Comparison of ENCODE assay signal across 8 mouse cellular contexts in genomic region chr5:91464876-91465508, GRCm38 (mm10). TPM values are rescaled to one million over a fixed set of nuclear protein-coding genes. Genes with fewer than 3 reads are reported as not detected.
DNase-seq lines count a peak whose midpoint lies in the region; ATAC-seq and TF ChIP-seq lines count a peak whose summit lies in the region.

No protein-coding gene starts in this region.

- 0 out of 4 replicates have a peak, but pooled peaks cover 0 to 4% of the 10 kb centered on the region in 2 experiments for H3K4me1 ChIP-seq in ES-E14 (ENCODE audit: control insufficient read depth in 2 of 2, insufficient read depth in 2 of 2, low read length in 2 of 2, poor library complexity in 1 of 2)
- no peaks in the 10 kb centered on the region for H3K4me1 ChIP-seq in hindbrain, embryonic 12.5 days
- no peaks in the 10 kb centered on the region for H3K4me1 ChIP-seq in midbrain, embryonic 15.5 days

- peak; percentile 6 to 12 for DNase-seq in cerebellum, adult 18-20 months
- no peak for DNase-seq in cerebellum, adult 9-11 months
- DNase-seq in ES-E14 (ENCODE audit: low read depth, low spot score): peak; percentile 41
- peak; percentile 72 for DNase-seq in embryo, embryonic 10.5 days (ENCODE audit: low spot score)
- peak; percentile 40 to 41 for DNase-seq in left cerebral cortex, adult 18-20 months (ENCODE audit: low spot score in 2 of 2)
- peak; percentile 29 for DNase-seq in thymus, postnatal 14 days

- no peak overlapping the region for H3K4me2 ChIP-seq in hindbrain, embryonic 12.5 days (replicated peaks)
- H3K4me2 ChIP-seq in midbrain, embryonic 15.5 days: no peak overlapping the region

- no peaks in the 10 kb centered on the region for H3K9me3 ChIP-seq in ES-E14 (ENCODE audit: control insufficient read depth, insufficient read depth, low read depth, low read length)
- no peaks in the 10 kb centered on the region for H3K9me3 ChIP-seq in hindbrain, embryonic 12.5 days (replicated peaks)
- H3K9me3 ChIP-seq in midbrain, embryonic 15.5 days: no peaks in the 10 kb centered on the region

- in situ Hi-C loops in ES-E14 (cut with MboI; ENCODE audit: low sequenced_read_pairs in 2 of 2, unreplicated experiment in 2 of 2): loop anchor here in 1 of 2 experiments (25.0 kb wide), 1 partner anchor 572 kb away; the partner anchor contains the start of gene Cdkl2

- 50% methylated on average over 4 of the region's 4 CpGs for WGBS in hindbrain, embryonic 12.5 days
- WGBS in midbrain, embryonic 15.5 days: 49% methylated on average over 4 of the region's 4 CpGs

- ATAC-seq in hindbrain, embryonic 12.5 days (ENCODE audit: low FRiP score): peak; percentile 79
- ATAC-seq in midbrain, embryonic 15.5 days (replicated peaks): peak; percentile 90

- no peaks in the 10 kb centered on the region for H3K36me3 ChIP-seq in ES-E14 (ENCODE audit: control insufficient read depth, insufficient read depth, low read length, poor library complexity, severe bottlenecking)
- no peaks in the 10 kb centered on the region for H3K36me3 ChIP-seq in hindbrain, embryonic 12.5 days
- H3K36me3 ChIP-seq in midbrain, embryonic 15.5 days (replicated peaks): no peaks in the 10 kb centered on the region

- no peak overlapping the region for H3K9ac ChIP-seq in ES-E14 (ENCODE audit: insufficient read depth, low read depth, low read length, poor library complexity, severe bottlenecking)
- no peak overlapping the region for H3K9ac ChIP-seq in hindbrain, embryonic 12.5 days
- no peak overlapping the region for H3K9ac ChIP-seq in midbrain, embryonic 15.5 days

- no peak overlapping the region for H3K4me3 ChIP-seq in ES-E14 (ENCODE audit: insufficient read depth in 1 of 2, low read depth in 1 of 2, low read length in 2 of 2, poor library complexity in 1 of 2, severe bottlenecking in 1 of 2)
- H3K4me3 ChIP-seq in hindbrain, embryonic 12.5 days: no peak overlapping the region
- no peak overlapping the region for H3K4me3 ChIP-seq in midbrain, embryonic 15.5 days

- no peak overlapping the region for H3K27ac ChIP-seq in ES-E14 (ENCODE audit: insufficient read depth, low read depth, low read length, poor library complexity, severe bottlenecking)
- no peak overlapping the region for H3K27ac ChIP-seq in hindbrain, embryonic 12.5 days
- H3K27ac ChIP-seq in midbrain, embryonic 15.5 days: no peak overlapping the region

- H3K27me3 ChIP-seq in hindbrain, embryonic 12.5 days: no peaks in the 10 kb centered on the region
- H3K27me3 ChIP-seq in midbrain, embryonic 15.5 days (replicated peaks): no peaks in the 10 kb centered on the region

TF ChIP-seq in ES-E14, 5 proteins besides CTCF, POLR2A, EP300 and RAD21:
- TF ChIP-seq CHD2 (IDR thresholded peaks at IDR 0.05; ENCODE audit: low read depth, low read length) (no peak), ZNF384 (IDR thresholded peaks at IDR 0.05; ENCODE audit: low read depth, low read length) (no peak), HCFC1 (IDR thresholded peaks at IDR 0.05; ENCODE audit: borderline replicate concordance, insufficient read depth, low read length) (no peak), MAFK (IDR thresholded peaks at IDR 0.05; ENCODE audit: insufficient read depth, low read depth, low read length) (no peak), ZC3H11A (IDR thresholded peaks at IDR 0.05; ENCODE audit: borderline replicate concordance, low read depth, low read length) (peak; percentile 80; the same call in 1 of the 2 replicates)
TF ChIP-seq in ES-E14: peak in this region for 1.

RNA-seq across cellular contexts. Expression of gene Parm1, which starts 52.4 kb away (rescaled TPM):
- total RNA-seq in ES-E14 (2012; rRNA removed): 3.6 and 7.3 TPM in 2 replicates
- polyA plus RNA-seq in hindbrain, embryonic 12.5 days (2016; fragmentation: Nextera tagmentation; extraction: Ambion mirVana): 8.0 and 11.3 TPM in 2 replicates
- 10 to 100 TPM; 37.6 to 41.3 TPM for total RNA-seq in left cerebral cortex, adult 18-20 months (2021)
- polyA plus RNA-seq in midbrain, embryonic 15.5 days (2015; fragmentation: Nextera tagmentation; extraction: Ambion mirVana): 6.2 and 6.6 TPM in 2 replicates
